Mouse (Mus musculus): ENCODE data around the gene Cdkn1b. TPM values are rescaled to one million over a fixed set of nuclear protein-coding genes. Genes with fewer than 3 reads are reported as not detected.

Cdkn1b gene
- polyA plus RNA-seq, 1 experiment from 2014 or later = 29.9 TPM

GRCm38 (mm10) chr6:134962518-134962893 lies 42.3 kb downstream of the Cdkn1b start:
- H3K27ac ChIP-seq (replicated peaks; ENCODE audit: low read depth, low read length) = no peak overlapping the region
- H3K9me3 ChIP-seq (ENCODE audit: control insufficient read depth, low read length) = no peaks in the 10 kb centered on the region
- no peak overlapping the region for H3K4me3 ChIP-seq (replicated peaks; ENCODE audit: low read depth, low read length)
- no peaks in the 10 kb centered on the region for H3K36me3 ChIP-seq (ENCODE audit: control insufficient read depth, insufficient read depth, low read length)
- no peak for ATAC-seq (ENCODE audit: low FRiP score, low TSS enrichment)
- H3K9ac ChIP-seq (replicated peaks; ENCODE audit: low read length) = no peak overlapping the region
- H3K4me1 ChIP-seq (ENCODE audit: control insufficient read depth, insufficient read depth, low read length) = 0 out of 2 replicates have a peak, but pooled peaks cover 6% of the 10 kb centered on the region
- H3K4me2 ChIP-seq (ENCODE audit: low read length) = no peak overlapping the region
- no peak for DNase-seq
- 33% methylated on average over 5 of the region's 5 CpGs for WGBS
- no peaks in the 10 kb centered on the region for H3K27me3 ChIP-seq (ENCODE audit: control insufficient read depth, insufficient read depth, low read length)

- no peak overlapping the region for H3K9ac ChIP-seq (replicated peaks; ENCODE audit: low read length)
- no peaks in the 10 kb centered on the region for H3K9me3 ChIP-seq (ENCODE audit: control insufficient read depth, low read length)
- H3K27me3 ChIP-seq (ENCODE audit: control insufficient read depth, insufficient read depth, low read length) = no peaks in the 10 kb centered on the region
- no peak overlapping the region for H3K4me3 ChIP-seq (replicated peaks; ENCODE audit: low read depth, low read length)
- no peaks in the 10 kb centered on the region for H3K36me3 ChIP-seq (ENCODE audit: control insufficient read depth, insufficient read depth, low read length)
- DNase-seq (no peak), ATAC-seq (ENCODE audit: low FRiP score, low TSS enrichment) (no peak)
- 87% methylated on average over 2 of the region's 2 CpGs for WGBS
- 0 out of 2 replicates have a peak, but pooled peaks cover 6% of the 10 kb centered on the region for H3K4me1 ChIP-seq (ENCODE audit: control insufficient read depth, insufficient read depth, low read length)
- no peak overlapping the region for H3K4me2 ChIP-seq (ENCODE audit: low read length)
- no peak overlapping the region for H3K27ac ChIP-seq (replicated peaks; ENCODE audit: low read depth, low read length)
Observed at GRCm38 (mm10) chr6:134963910-134964309, 43.7 kb downstream of the Cdkn1b start.

GRCm38 (mm10) chr6:134966681-134967080 lies 46.5 kb downstream of the Cdkn1b start:
- ATAC-seq (ENCODE audit: low FRiP score, low TSS enrichment) = no peak
- Histone ChIP-seq H3K27ac (replicated peaks; ENCODE audit: low read depth, low read length) (no peak overlapping the region), H3K9ac (replicated peaks; ENCODE audit: low read length) (no peak overlapping the region), H3K4me1 (ENCODE audit: control insufficient read depth, insufficient read depth, low read length) (no peaks in the 10 kb centered on the region), H3K27me3 (ENCODE audit: control insufficient read depth, insufficient read depth, low read length) (no peaks in the 10 kb centered on the region), H3K36me3 (ENCODE audit: control insufficient read depth, insufficient read depth, low read length) (no peaks in the 10 kb centered on the region), H3K9me3 (ENCODE audit: control insufficient read depth, low read length) (no peaks in the 10 kb centered on the region), H3K4me3 (replicated peaks; ENCODE audit: low read depth, low read length) (no peak overlapping the region), H3K4me2 (ENCODE audit: low read length) (no peak overlapping the region)
- 88% methylated on average over 5 of the region's 5 CpGs for WGBS
- no peak for DNase-seq

GRCm38 (mm10) chr6:134968326-134968725 lies 48.1 kb downstream of the Cdkn1b start:
- 95% methylated on average over 1 of the region's 1 CpGs for WGBS
- Histone ChIP-seq H3K4me3 (replicated peaks; ENCODE audit: low read depth, low read length) (no peak overlapping the region), H3K36me3 (ENCODE audit: control insufficient read depth, insufficient read depth, low read length) (no peaks in the 10 kb centered on the region), H3K9ac (replicated peaks; ENCODE audit: low read length) (no peak overlapping the region), H3K27ac (replicated peaks; ENCODE audit: low read depth, low read length) (no peak overlapping the region), H3K9me3 (ENCODE audit: control insufficient read depth, low read length) (no peaks in the 10 kb centered on the region), H3K27me3 (ENCODE audit: control insufficient read depth, insufficient read depth, low read length) (no peaks in the 10 kb centered on the region), H3K4me2 (ENCODE audit: low read length) (no peak overlapping the region), H3K4me1 (ENCODE audit: control insufficient read depth, insufficient read depth, low read length) (no peaks in the 10 kb centered on the region)
- no peak for DNase-seq
- no peak for ATAC-seq (ENCODE audit: low FRiP score, low TSS enrichment)

- Histone ChIP-seq H3K4me1 (ENCODE audit: control insufficient read depth, insufficient read depth, low read length) (no peaks in the 10 kb centered on the region), H3K4me2 (ENCODE audit: low read length) (no peak overlapping the region), H3K4me3 (replicated peaks; ENCODE audit: low read depth, low read length) (no peak overlapping the region), H3K9ac (replicated peaks; ENCODE audit: low read length) (no peak overlapping the region), H3K27me3 (ENCODE audit: control insufficient read depth, insufficient read depth, low read length) (no peaks in the 10 kb centered on the region), H3K27ac (replicated peaks; ENCODE audit: low read depth, low read length) (no peak overlapping the region), H3K9me3 (ENCODE audit: control insufficient read depth, low read length) (no peaks in the 10 kb centered on the region), H3K36me3 (ENCODE audit: control insufficient read depth, insufficient read depth, low read length) (no peaks in the 10 kb centered on the region)
- 96% methylated on average over 2 of the region's 2 CpGs for WGBS
- ATAC-seq (ENCODE audit: low FRiP score, low TSS enrichment) (no peak), DNase-seq (no peak)
Observed at GRCm38 (mm10) chr6:134969498-134969897, 49.3 kb downstream of the Cdkn1b start.

GRCm38 (mm10) chr6:134972096-134972495 lies 51.9 kb downstream of the Cdkn1b start:
- Histone ChIP-seq H3K4me3 (replicated peaks; ENCODE audit: low read depth, low read length) (no peak overlapping the region), H3K9ac (replicated peaks; ENCODE audit: low read length) (no peak overlapping the region), H3K36me3 (ENCODE audit: control insufficient read depth, insufficient read depth, low read length) (no peaks in the 10 kb centered on the region), H3K4me1 (ENCODE audit: control insufficient read depth, insufficient read depth, low read length) (no peaks in the 10 kb centered on the region), H3K27ac (replicated peaks; ENCODE audit: low read depth, low read length) (no peak overlapping the region), H3K4me2 (ENCODE audit: low read length) (no peak overlapping the region), H3K9me3 (ENCODE audit: control insufficient read depth, low read length) (no peaks in the 10 kb centered on the region), H3K27me3 (ENCODE audit: control insufficient read depth, insufficient read depth, low read length) (no peaks in the 10 kb centered on the region)
- WGBS = 63% methylated on average over 4 of the region's 4 CpGs
- DNase-seq = no peak
- ATAC-seq (ENCODE audit: low FRiP score, low TSS enrichment) = no peak

Other genes starting within 250 kb of the Cdkn1b start
- gene Dusp16, start 127.8 kb upstream of the Cdkn1b start, polyA plus RNA-seq (2014; fragmentation: Nextera tagmentation; extraction: Ambion mirVana) = 4.2 and 5.5 TPM in 2 replicates
- gene Crebl2, start 90.2 kb upstream of the Cdkn1b start, polyA plus RNA-seq (2014; fragmentation: Nextera tagmentation; extraction: Ambion mirVana) = 3.9 and 4.3 TPM in 2 replicates
- 43.0 and 46.7 TPM in 2 replicates for gene Gpr19, start 21.8 kb upstream of the Cdkn1b start, polyA plus RNA-seq (2014; fragmentation: Nextera tagmentation; extraction: Ambion mirVana)
- gene Apold1, start 61.3 kb downstream of the Cdkn1b start, polyA plus RNA-seq (2014; fragmentation: Nextera tagmentation; extraction: Ambion mirVana) = 3.9 and 4.3 TPM in 2 replicates
- gene Ddx47, start 91.2 kb downstream of the Cdkn1b start, polyA plus RNA-seq (2014; fragmentation: Nextera tagmentation; extraction: Ambion mirVana) = 69.8 and 77.9 TPM in 2 replicates
- gene Gprc5a, start 145.2 kb downstream of the Cdkn1b start, polyA plus RNA-seq (2014; fragmentation: Nextera tagmentation; extraction: Ambion mirVana) = 0.66 TPM in 1 of 2 replicates, not detected in the other
- not detected in 2 replicates for gene Gprc5d, start 197.9 kb downstream of the Cdkn1b start, polyA plus RNA-seq (2014; fragmentation: Nextera tagmentation; extraction: Ambion mirVana)

Measured in midbrain, embryonic 14.5 days (tissue).